Mouse (Mus musculus): Measurements from ENCODE around the gene Nek6. TPM values are rescaled to one million over a fixed set of nuclear protein-coding genes. Genes with fewer than 3 reads are reported as not detected.

Nek6 gene
- polyA plus RNA-seq, 1 experiment from 2014 or later = 75.1 TPM

DNA sequence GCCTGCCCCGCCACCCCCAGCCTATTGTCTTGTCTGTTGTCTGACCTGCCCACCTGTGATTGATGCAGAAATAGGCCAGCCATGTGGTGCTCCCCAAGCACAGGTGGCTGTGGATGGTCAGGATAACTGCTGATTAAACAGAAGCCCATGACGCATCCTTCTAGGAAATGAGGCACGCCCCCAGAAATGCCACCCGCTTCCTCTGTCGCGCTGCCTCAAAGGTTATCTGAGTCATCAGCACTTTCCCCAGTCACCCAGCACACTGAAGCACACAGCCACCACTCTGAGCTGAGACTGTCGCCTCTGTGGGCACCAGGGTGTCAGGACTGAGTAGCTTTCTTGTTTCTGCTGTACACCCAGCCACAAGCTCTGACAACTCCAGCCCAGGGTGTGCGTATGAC lies 24.9 kb downstream of the Nek6 start:
- Histone ChIP-seq H3K9ac (ENCODE audit: low read length) (no peak overlapping the region), H3K4me3 (ENCODE audit: low read depth, low read length) (no peak overlapping the region), H3K27ac (ENCODE audit: low read depth, low read length) (0 out of 2 replicates have a peak overlapping the region, but pooled peaks have one; percentile 20), H3K27me3 (ENCODE audit: control insufficient read depth, insufficient read depth, low read length) (no peaks in the 10 kb centered on the region), H3K4me1 (ENCODE audit: control insufficient read depth, insufficient read depth, low read length) (peaks cover 18% of the 10 kb centered on the region), H3K36me3 (ENCODE audit: control insufficient read depth, insufficient read depth, low read length) (no peaks in the 10 kb centered on the region), H3K4me2 (ENCODE audit: low read depth) (no peak overlapping the region), H3K9me3 (ENCODE audit: control insufficient read depth, low read length) (no peaks in the 10 kb centered on the region)
- ATAC-seq (ENCODE audit: insufficient read depth, low FRiP score, low TSS enrichment) (no peak), DNase-seq (ENCODE audit: low spot score) (no peak)
- WGBS = 78% methylated on average over 8 of the region's 8 CpGs

DNA sequence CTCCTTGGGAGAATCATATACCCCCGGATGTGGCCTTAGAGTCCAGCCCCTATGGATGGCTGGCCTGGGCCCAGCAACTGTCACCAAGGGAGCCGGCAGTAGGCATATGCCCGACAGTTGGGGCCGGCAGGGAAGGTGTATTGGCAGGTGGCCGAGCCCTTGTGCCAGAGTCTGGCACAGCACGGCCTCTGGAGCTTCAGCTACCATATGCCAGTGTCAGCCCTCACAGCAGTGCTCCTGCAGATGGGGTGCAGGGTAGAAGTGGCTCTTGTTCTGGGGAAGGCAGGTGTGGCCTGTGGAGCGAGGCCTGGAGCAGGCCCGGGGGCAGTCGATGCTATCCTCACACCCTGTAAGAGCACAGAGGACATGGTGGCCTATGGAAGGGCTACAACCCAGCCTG lies 28.2 kb downstream of the Nek6 start:
- H3K27me3 ChIP-seq (ENCODE audit: control insufficient read depth, insufficient read depth, low read length) = no peaks in the 10 kb centered on the region
- no peaks in the 10 kb centered on the region for H3K9me3 ChIP-seq (ENCODE audit: control insufficient read depth, low read length)
- ATAC-seq (ENCODE audit: insufficient read depth, low FRiP score, low TSS enrichment) (no peak), DNase-seq (ENCODE audit: low spot score) (no peak)
- no peak overlapping the region for H3K4me3 ChIP-seq (ENCODE audit: low read depth, low read length)
- H3K4me2 ChIP-seq (ENCODE audit: low read depth) = no peak overlapping the region
- 0 out of 2 replicates have a peak overlapping the region, but pooled peaks have one; percentile 7 for H3K9ac ChIP-seq (ENCODE audit: low read length)
- no peaks in the 10 kb centered on the region for H3K36me3 ChIP-seq (ENCODE audit: control insufficient read depth, insufficient read depth, low read length)
- peaks cover 18% of the 10 kb centered on the region for H3K4me1 ChIP-seq (ENCODE audit: control insufficient read depth, insufficient read depth, low read length)
- peak overlapping the region; percentile 27; the same call in 1 of the 2 replicates for H3K27ac ChIP-seq (ENCODE audit: low read depth, low read length)
- WGBS = 76% methylated on average over 9 of the region's 9 CpGs

- Histone ChIP-seq H3K27me3 (ENCODE audit: control insufficient read depth, insufficient read depth, low read length) (no peaks in the 10 kb centered on the region), H3K36me3 (ENCODE audit: control insufficient read depth, insufficient read depth, low read length) (no peaks in the 10 kb centered on the region), H3K4me1 (ENCODE audit: control insufficient read depth, insufficient read depth, low read length) (peaks cover 12% of the 10 kb centered on the region), H3K9ac (ENCODE audit: low read length) (no peak overlapping the region), H3K27ac (ENCODE audit: low read depth, low read length) (no peak overlapping the region), H3K4me2 (ENCODE audit: low read depth) (no peak overlapping the region), H3K4me3 (ENCODE audit: low read depth, low read length) (no peak overlapping the region), H3K9me3 (ENCODE audit: control insufficient read depth, low read length) (no peaks in the 10 kb centered on the region)
- WGBS = 86% methylated on average over 6 of the region's 6 CpGs
- no peak for DNase-seq (ENCODE audit: low spot score)
- ATAC-seq (ENCODE audit: insufficient read depth, low FRiP score, low TSS enrichment) = no peak
Measured at GRCm38 (mm10) chr2:38540666-38541065, 29.2 kb downstream of the Nek6 start.

GRCm38 (mm10) chr2:38541101-38541500 lies 29.7 kb downstream of the Nek6 start:
- H3K36me3 ChIP-seq (ENCODE audit: control insufficient read depth, insufficient read depth, low read length) = no peaks in the 10 kb centered on the region
- H3K27ac ChIP-seq (ENCODE audit: low read depth, low read length) = no peak overlapping the region
- peaks cover 10% of the 10 kb centered on the region for H3K4me1 ChIP-seq (ENCODE audit: control insufficient read depth, insufficient read depth, low read length)
- DNase-seq (ENCODE audit: low spot score) = no peak
- ATAC-seq (ENCODE audit: insufficient read depth, low FRiP score, low TSS enrichment) = no peak
- WGBS = 82% methylated on average over 3 of the region's 3 CpGs
- no peaks in the 10 kb centered on the region for H3K27me3 ChIP-seq (ENCODE audit: control insufficient read depth, insufficient read depth, low read length)
- no peak overlapping the region for H3K9ac ChIP-seq (ENCODE audit: low read length)
- no peaks in the 10 kb centered on the region for H3K9me3 ChIP-seq (ENCODE audit: control insufficient read depth, low read length)
- no peak overlapping the region for H3K4me2 ChIP-seq (ENCODE audit: low read depth)
- H3K4me3 ChIP-seq (ENCODE audit: low read depth, low read length) = no peak overlapping the region

- Histone ChIP-seq H3K27ac (ENCODE audit: low read depth, low read length) (no peak overlapping the region), H3K4me2 (ENCODE audit: low read depth) (no peak overlapping the region), H3K9me3 (ENCODE audit: control insufficient read depth, low read length) (no peaks in the 10 kb centered on the region), H3K4me1 (ENCODE audit: control insufficient read depth, insufficient read depth, low read length) (0 out of 2 replicates have a peak, but pooled peaks cover 8% of the 10 kb centered on the region), H3K36me3 (ENCODE audit: control insufficient read depth, insufficient read depth, low read length) (no peaks in the 10 kb centered on the region), H3K9ac (ENCODE audit: low read length) (no peak overlapping the region), H3K4me3 (ENCODE audit: low read depth, low read length) (no peak overlapping the region), H3K27me3 (ENCODE audit: control insufficient read depth, insufficient read depth, low read length) (no peaks in the 10 kb centered on the region)
- WGBS = 92% methylated on average over 1 of the region's 1 CpGs
- ATAC-seq (ENCODE audit: insufficient read depth, low FRiP score, low TSS enrichment) (no peak), DNase-seq (ENCODE audit: low spot score) (no peak)
Measured at GRCm38 (mm10) chr2:38541570-38541969, 30.1 kb downstream of the Nek6 start.

DNA sequence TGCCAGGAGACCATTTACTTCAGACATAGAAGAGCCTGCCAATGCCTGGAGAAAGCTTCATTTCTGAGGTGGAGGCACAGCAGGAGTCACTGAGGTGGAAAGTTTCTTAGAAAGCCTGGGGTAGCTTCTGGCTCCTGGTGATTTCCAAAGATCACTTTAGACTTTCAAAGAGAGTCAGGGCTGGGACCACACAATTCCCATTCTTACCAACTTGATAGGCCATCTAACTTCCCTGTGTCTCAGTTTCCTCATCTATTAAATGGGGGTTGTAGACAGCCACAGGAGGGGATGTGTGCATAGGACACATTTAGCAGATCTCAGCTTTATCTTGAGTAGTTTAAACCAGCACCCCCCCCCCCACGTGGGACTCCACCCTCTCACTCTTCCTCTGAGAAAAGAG lies 30.9 kb downstream of the Nek6 start:
- no peak overlapping the region for H3K9ac ChIP-seq (ENCODE audit: low read length)
- no peak overlapping the region for H3K4me3 ChIP-seq (ENCODE audit: low read depth, low read length)
- no peaks in the 10 kb centered on the region for H3K9me3 ChIP-seq (ENCODE audit: control insufficient read depth, low read length)
- no peaks in the 10 kb centered on the region for H3K27me3 ChIP-seq (ENCODE audit: control insufficient read depth, insufficient read depth, low read length)
- 0 out of 2 replicates have a peak, but pooled peaks cover 8% of the 10 kb centered on the region for H3K4me1 ChIP-seq (ENCODE audit: control insufficient read depth, insufficient read depth, low read length)
- no peaks in the 10 kb centered on the region for H3K36me3 ChIP-seq (ENCODE audit: control insufficient read depth, insufficient read depth, low read length)
- no peak overlapping the region for H3K4me2 ChIP-seq (ENCODE audit: low read depth)
- ATAC-seq (ENCODE audit: insufficient read depth, low FRiP score, low TSS enrichment) = no peak
- no peak for DNase-seq (ENCODE audit: low spot score)
- WGBS = 55% methylated on average over 1 of the region's 1 CpGs
- H3K27ac ChIP-seq (ENCODE audit: low read depth, low read length) = no peak overlapping the region

DNA sequence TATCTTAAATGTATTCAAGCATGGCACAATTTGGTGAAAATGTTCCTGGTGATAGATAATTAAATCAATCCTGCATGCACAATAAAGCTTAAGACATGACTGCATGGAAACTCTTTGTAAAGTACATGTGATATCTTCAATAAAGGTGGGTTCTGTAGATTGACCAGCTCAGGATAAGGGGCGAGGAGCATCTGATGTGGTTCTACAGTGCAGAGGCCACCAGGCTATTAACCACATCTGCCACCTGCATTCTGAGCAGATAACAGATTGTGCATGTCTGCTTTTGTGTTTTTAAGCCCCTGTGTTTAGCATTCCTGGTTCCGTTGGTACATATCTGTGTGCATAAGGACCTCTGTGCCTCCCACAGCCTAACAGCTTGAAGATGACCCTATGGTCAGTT lies 31.7 kb downstream of the Nek6 start:
- 80% methylated on average over 2 of the region's 2 CpGs for WGBS
- Histone ChIP-seq H3K4me3 (ENCODE audit: low read depth, low read length) (no peak overlapping the region), H3K36me3 (ENCODE audit: control insufficient read depth, insufficient read depth, low read length) (no peaks in the 10 kb centered on the region), H3K9ac (ENCODE audit: low read length) (no peak overlapping the region), H3K9me3 (ENCODE audit: control insufficient read depth, low read length) (no peaks in the 10 kb centered on the region), H3K4me1 (ENCODE audit: control insufficient read depth, insufficient read depth, low read length) (0 out of 2 replicates have a peak, but pooled peaks cover 2% of the 10 kb centered on the region), H3K4me2 (ENCODE audit: low read depth) (no peak overlapping the region), H3K27me3 (ENCODE audit: control insufficient read depth, insufficient read depth, low read length) (no peaks in the 10 kb centered on the region), H3K27ac (ENCODE audit: low read depth, low read length) (no peak overlapping the region)
- no peak for ATAC-seq (ENCODE audit: insufficient read depth, low FRiP score, low TSS enrichment)
- DNase-seq (ENCODE audit: low spot score) = no peak

GRCm38 (mm10) chr2:38544341-38544740 lies 32.9 kb downstream of the Nek6 start:
- Histone ChIP-seq H3K27ac (ENCODE audit: low read depth, low read length) (no peak overlapping the region), H3K9ac (ENCODE audit: low read length) (no peak overlapping the region), H3K9me3 (ENCODE audit: control insufficient read depth, low read length) (no peaks in the 10 kb centered on the region), H3K4me3 (ENCODE audit: low read depth, low read length) (no peak overlapping the region), H3K36me3 (ENCODE audit: control insufficient read depth, insufficient read depth, low read length) (no peaks in the 10 kb centered on the region; the same call in 1 of the 2 replicates), H3K4me1 (ENCODE audit: control insufficient read depth, insufficient read depth, low read length) (no peaks in the 10 kb centered on the region), H3K27me3 (ENCODE audit: control insufficient read depth, insufficient read depth, low read length) (no peaks in the 10 kb centered on the region), H3K4me2 (ENCODE audit: low read depth) (no peak overlapping the region)
- ATAC-seq (ENCODE audit: insufficient read depth, low FRiP score, low TSS enrichment) (no peak), DNase-seq (ENCODE audit: low spot score) (no peak)

DNA sequence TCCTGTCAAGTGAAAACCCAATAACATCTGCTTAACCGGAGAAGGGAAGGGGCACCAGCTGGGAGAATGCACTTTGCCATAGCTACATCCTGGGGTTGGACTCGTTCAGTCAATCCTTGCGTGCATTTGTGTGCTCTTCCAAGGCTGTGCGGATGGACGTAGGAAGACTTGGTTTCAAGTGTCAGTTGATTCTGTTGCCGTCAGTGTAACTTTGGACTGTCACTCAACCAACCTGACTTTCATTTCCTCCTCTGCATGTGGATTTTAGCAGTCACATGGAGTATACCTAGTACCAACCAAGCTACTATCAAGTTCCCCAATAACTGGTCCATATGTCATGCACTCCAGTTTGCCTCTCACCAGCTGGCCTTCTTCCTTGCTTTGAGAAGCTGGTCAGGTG lies 33.5 kb downstream of the Nek6 start:
- DNase-seq (ENCODE audit: low spot score) (no peak), ATAC-seq (ENCODE audit: insufficient read depth, low FRiP score, low TSS enrichment) (no peak)
- Histone ChIP-seq H3K27me3 (ENCODE audit: control insufficient read depth, insufficient read depth, low read length) (no peaks in the 10 kb centered on the region), H3K9ac (ENCODE audit: low read length) (no peak overlapping the region), H3K4me1 (ENCODE audit: control insufficient read depth, insufficient read depth, low read length) (no peaks in the 10 kb centered on the region), H3K4me3 (ENCODE audit: low read depth, low read length) (no peak overlapping the region), H3K36me3 (ENCODE audit: control insufficient read depth, insufficient read depth, low read length) (no peaks in the 10 kb centered on the region; the same call in 1 of the 2 replicates), H3K9me3 (ENCODE audit: control insufficient read depth, low read length) (no peaks in the 10 kb centered on the region), H3K27ac (ENCODE audit: low read depth, low read length) (no peak overlapping the region), H3K4me2 (ENCODE audit: low read depth) (no peak overlapping the region)
- WGBS = 85% methylated on average over 6 of the region's 6 CpGs

Data from neural tube, embryonic 11.5 days (tissue).